Mouse (Mus musculus): ENCODE measurements around the gene Gm28230. TPM values are rescaled to one million over a fixed set of nuclear protein-coding genes. Genes with fewer than 3 reads are reported as not detected.

The Gm28230 gene
- total RNA-seq, 1 experiment from 2014 or later = 1.7 TPM

- DNase-seq = peak; percentile 82
Measured at GRCm38 (mm10) chr2:74691022-74691951, 35.2 kb upstream of the Gm28230 start, which contains the start of gene Hoxd10. Hoxd10 (plus strand) TSS chr2:74691924.

- no peak for DNase-seq
Measured at GRCm38 (mm10) chr2:74691995-74692807, 34.3 kb upstream of the Gm28230 start.

GRCm38 (mm10) chr2:74692808-74693431 is 33.6 kb upstream of the Gm28230 start:
- DNase-seq = no peak

- DNase-seq = no peak
Measured at GRCm38 (mm10) chr2:74693432-74693827, 33.1 kb upstream of the Gm28230 start.

- DNase-seq = no peak
Measured at GRCm38 (mm10) chr2:74694066-74694465, 32.5 kb upstream of the Gm28230 start.

- no peak for DNase-seq
Measured at GRCm38 (mm10) chr2:74695383-74695782, 31.1 kb upstream of the Gm28230 start.

- DNase-seq = no peak
Measured at GRCm38 (mm10) chr2:74695813-74696430, 30.6 kb upstream of the Gm28230 start.

- no peak for DNase-seq
Measured at GRCm38 (mm10) chr2:74696442-74697335, 29.8 kb upstream of the Gm28230 start.

- DNase-seq = peak; percentile 85
Measured at GRCm38 (mm10) chr2:74697567-74698121, 28.9 kb upstream of the Gm28230 start, which contains the start of gene Hoxd9. Hoxd9 (plus strand) TSS chr2:74697727.

GRCm38 (mm10) chr2:74698201-74699052 is 28.1 kb upstream of the Gm28230 start:
- DNase-seq = peak; percentile 60

- DNase-seq = no peak
Measured at GRCm38 (mm10) chr2:74699053-74699430, 27.5 kb upstream of the Gm28230 start.

- DNase-seq = no peak
Measured at GRCm38 (mm10) chr2:74699664-74700545, 26.6 kb upstream of the Gm28230 start.

- DNase-seq = no peak
Measured at GRCm38 (mm10) chr2:74700546-74701112, 25.9 kb upstream of the Gm28230 start.

- peak; percentile 85 for DNase-seq
Measured at GRCm38 (mm10) chr2:74701949-74702819, 24.3 kb upstream of the Gm28230 start.

GRCm38 (mm10) chr2:74702820-74703219 is 23.7 kb upstream of the Gm28230 start:
- DNase-seq = no peak

GRCm38 (mm10) chr2:74703317-74703716 is 23.2 kb upstream of the Gm28230 start:
- DNase-seq = no peak
